ENCODE assay signal across 16 mouse cellular contexts in genomic region chr17:68071472-68071871, GRCm38 (mm10).
A peak's percentile ranks its signal among the peaks of the same experiment; 100 is the strongest.
DNase-seq lines count a peak whose midpoint lies in the region; ATAC-seq and TF ChIP-seq lines count a peak whose summit lies in the region.
"Had no signal": no experiment of that assay in that cellular context is flagged by ENCODE, and none has a peak within 500 bp of the region (broad histone marks: within the 10 kb centered on the region; RNA-seq: fewer than 3 reads in every experiment).

No protein-coding gene starts in this region.

- TF ChIP-seq CTCF in gastrocnemius, adult 2 months (IDR thresholded peaks at IDR 0.05): no peak

- H3K27ac ChIP-seq in lung, embryonic 15.5 days: peak overlapping the region; percentile 73
- peak overlapping the region; percentile 72; the same call in 1 of the 2 replicates for H3K27ac ChIP-seq in embryonic facial prominence, embryonic 12.5 days
- H3K27ac ChIP-seq in limb, embryonic 15.5 days: peak overlapping the region; percentile 60; the same call in 1 of the 2 replicates
- H3K27ac ChIP-seq in gastrocnemius, adult 2 months: no peak overlapping the region
- H3K27ac ChIP-seq: heart, embryonic 10.5 days; liver, embryonic 13.5 days had no signal

- H3K9ac ChIP-seq in lung, embryonic 15.5 days: no peak overlapping the region
- H3K9ac ChIP-seq in embryonic facial prominence, embryonic 12.5 days: no peak overlapping the region
- no peak overlapping the region for H3K9ac ChIP-seq in limb, embryonic 15.5 days
- H3K9ac ChIP-seq: liver, embryonic 13.5 days had no signal

- intact Hi-C loops in gastrocnemius, adult 2 months (cut with DNase I): no loop called here

- WGBS in lung, embryonic 15.5 days: 14% methylated on average over 4 of the region's 4 CpGs
- 17% methylated on average over 4 of the region's 4 CpGs for WGBS in embryonic facial prominence, embryonic 12.5 days
- 21% methylated on average over 4 of the region's 4 CpGs for WGBS in limb, embryonic 15.5 days

- peaks cover 28% of the 10 kb centered on the region for H3K4me1 ChIP-seq in lung, embryonic 15.5 days
- peaks cover 24% of the 10 kb centered on the region for H3K4me1 ChIP-seq in embryonic facial prominence, embryonic 12.5 days
- peaks cover 18% of the 10 kb centered on the region for H3K4me1 ChIP-seq in limb, embryonic 15.5 days
- H3K4me1 ChIP-seq: liver, embryonic 13.5 days had no signal

- no peak for DNase-seq in lung, postnatal 36 days
- peak; percentile 57 for DNase-seq in embryo, embryonic 11 days
- no peak for DNase-seq in spleen, adult 12 weeks (ENCODE audit: low spot score)
- DNase-seq in gastrocnemius, adult 2 months: no peak
- DNase-seq in T-cell, adult 2 months (ENCODE audit: low spot score): no peak
- DNase-seq: adrenal gland, adult 8-10 months; cerebellum, postnatal 14 days; gastrocnemius, postnatal 10 days; kidney, postnatal 10 days; liver, embryonic 13.5 days; thymus, adult 18-20 months had no signal

- no peaks in the 10 kb centered on the region for H3K9me3 ChIP-seq in lung, embryonic 15.5 days
- H3K9me3 ChIP-seq in embryonic facial prominence, embryonic 12.5 days: no peaks in the 10 kb centered on the region
- no peaks in the 10 kb centered on the region for H3K9me3 ChIP-seq in limb, embryonic 15.5 days
- H3K9me3 ChIP-seq: heart, embryonic 10.5 days; liver, embryonic 13.5 days had no signal

- no peaks in the 10 kb centered on the region for H3K27me3 ChIP-seq in lung, embryonic 15.5 days
- H3K27me3 ChIP-seq in embryonic facial prominence, embryonic 12.5 days: no peaks in the 10 kb centered on the region
- H3K27me3 ChIP-seq in limb, embryonic 15.5 days: no peaks in the 10 kb centered on the region
- H3K27me3 ChIP-seq: CH12.LX; liver, embryonic 13.5 days had no signal

- ATAC-seq in lung, embryonic 15.5 days (ENCODE audit: borderline replicate concordance, extremely low read depth, low FRiP score, low TSS enrichment): peak; percentile 90
- ATAC-seq in embryonic facial prominence, embryonic 12.5 days (ENCODE audit: insufficient number of reproducible peaks, insufficient read depth, low FRiP score, low TSS enrichment): no peak
- no peak for ATAC-seq in limb, embryonic 15.5 days (ENCODE audit: insufficient number of reproducible peaks, low FRiP score, low TSS enrichment, low read depth)

- no peak overlapping the region for H3K4me2 ChIP-seq in lung, embryonic 15.5 days
- H3K4me2 ChIP-seq in embryonic facial prominence, embryonic 12.5 days (replicated peaks): no peak overlapping the region
- no peak overlapping the region for H3K4me2 ChIP-seq in limb, embryonic 15.5 days
- H3K4me2 ChIP-seq: liver, embryonic 13.5 days had no signal

- H3K4me3 ChIP-seq in lung, embryonic 15.5 days: no peak overlapping the region
- H3K4me3 ChIP-seq in embryonic facial prominence, embryonic 12.5 days: no peak overlapping the region
- no peak overlapping the region for H3K4me3 ChIP-seq in limb, embryonic 15.5 days
- H3K4me3 ChIP-seq in gastrocnemius, adult 2 months: no peak overlapping the region
- H3K4me3 ChIP-seq: heart, embryonic 10.5 days; liver, embryonic 13.5 days had no signal

- no peaks in the 10 kb centered on the region for H3K36me3 ChIP-seq in lung, embryonic 15.5 days
- no peaks in the 10 kb centered on the region for H3K36me3 ChIP-seq in embryonic facial prominence, embryonic 12.5 days
- no peaks in the 10 kb centered on the region for H3K36me3 ChIP-seq in limb, embryonic 15.5 days
- H3K36me3 ChIP-seq: heart, embryonic 10.5 days; liver, embryonic 13.5 days had no signal
